Mouse (Mus musculus) heart, embryonic 14.5 days (tissue): ENCODE measurements around the gene Olfr552. TPM values are rescaled to one million over a fixed set of nuclear protein-coding genes. Genes with fewer than 3 reads are reported as not detected.
"Not testable (repeated sequence)": the region's sequence is repeated elsewhere in the genome, so short reads cannot be mapped to it uniquely, and the experiment has no call there.

Experiments used
- ATAC-seq: fragments of 200-750 bp; cut with Nextera tagmentation; 2 replicates; pipeline ENCODE4 v1.8.0; 2017; ENCODE audit warnings: low read depth, moderate TSS enrichment; ENCODE audit not compliant: insufficient number of reproducible peaks, insufficient read depth, low FRiP score
- H3K27ac ChIP-seq, 2 experiments: fragments of 200-500 bp in 1 of 2; fragments of 300-500 bp in 1 of 2; sonication (generic) in 1 of 2; replicated peaks in 1 of 2; 2 replicates each; pipeline ENCODE4 v1.5.1; 2012 to 2014; ENCODE audit warnings: low read depth in 2 of 2, low read length in 2 of 2, control low read depth in 1 of 2, mild to moderate bottlenecking in 1 of 2, mixed read lengths in 1 of 2; ENCODE audit not compliant: control insufficient read depth in 1 of 2, insufficient read depth in 1 of 2
- H3K27me3 ChIP-seq: fragments of 300-500 bp; sonication (generic); 2 replicates; pipeline ENCODE4 v1.6.1; 2014; ENCODE audit warnings: mild to moderate bottlenecking, low read length, control low read depth; ENCODE audit not compliant: control insufficient read depth, insufficient read depth
- H3K36me3 ChIP-seq: fragments of 300-500 bp; sonication (generic); 2 replicates; pipeline ENCODE4 v1.6.1; 2014; ENCODE audit warnings: mild to moderate bottlenecking, control low read depth, low read length, mixed read lengths; ENCODE audit not compliant: control insufficient read depth, insufficient read depth
- H3K4me1 ChIP-seq, 2 experiments: fragments of 200-500 bp in 1 of 2; fragments of 300-500 bp in 1 of 2; sonication (generic) in 1 of 2; 2 replicates each; pipeline ENCODE4 v1.6.1; 2012 to 2014; ENCODE audit warnings: low read length in 2 of 2, control low read depth in 1 of 2, mixed read lengths in 1 of 2; ENCODE audit not compliant: control insufficient read depth in 2 of 2, insufficient read depth in 2 of 2
- H3K4me2 ChIP-seq: fragments of 300-500 bp; sonication (generic); 2 replicates; pipeline ENCODE4 v1.6.1; 2014; ENCODE audit warnings: mild to moderate bottlenecking, low read length
- H3K4me3 ChIP-seq, 2 experiments: fragments of 200-500 bp in 1 of 2; fragments of 300-500 bp in 1 of 2; sonication (generic) in 1 of 2; 2 replicates each; pipeline ENCODE4 v1.5.1; 2012 to 2014; ENCODE audit warnings: low read length in 2 of 2, mild to moderate bottlenecking in 2 of 2, control low read depth in 1 of 2, low read depth in 1 of 2, moderate library complexity in 1 of 2; ENCODE audit not compliant: control insufficient read depth in 1 of 2, insufficient read depth in 1 of 2
- H3K9ac ChIP-seq: fragments of 300-500 bp; sonication (generic); 2 replicates; pipeline ENCODE4 v1.6.1; 2014; ENCODE audit warnings: mild to moderate bottlenecking, low read length
- H3K9me3 ChIP-seq: fragments of 300-500 bp; sonication (generic); 2 replicates; pipeline ENCODE4 v1.6.1; 2016; ENCODE audit warnings: low read length, control low read depth; ENCODE audit not compliant: control insufficient read depth
- WGBS: fragments of 180-500 bp; shearing (Covaris S2); extraction: QIAGEN DNeasy Blood & Tissue Kit; methylation state at CpG from one replicate; pipeline ENCODE4 v1.1.7; 2014; 5-methylcytosine and 5-hydroxymethylcytosine counted together
- polyA plus RNA-seq: library from polyadenylated mRNA; unstranded; fragments of >200 nt; fragmentation: Nextera tagmentation; extraction: Ambion mirVana; gene quantifications from 2 replicates; pipeline ENCODE4 v1.2.1, GENCODE M21; 2014

Olfr552 gene
- polyA plus RNA-seq, 1 experiment from 2014 or later: not detected

- Histone ChIP-seq H3K36me3 (no peaks in the 10 kb centered on the region), H3K4me2 (no peak overlapping the region), H3K9ac (no peak overlapping the region), H3K9me3 (no peaks in the 10 kb centered on the region), H3K27me3 (no peaks in the 10 kb centered on the region), H3K27ac (no peak overlapping the region), H3K4me1 (no peaks in the 10 kb centered on the region), H3K4me3 (no peak overlapping the region)
- WGBS: 62% methylated on average over 6 of the region's 6 CpGs
- ATAC-seq: no peak
Observed at GRCm38 (mm10) chr7:102575998-102576397, 21.6 kb upstream of the Olfr552 start.

- WGBS: 86% methylated on average over 3 of the region's 3 CpGs
- Histone ChIP-seq H3K4me3 (no peak within 1 kb of the TSS), H3K4me1 (no peaks in the 10 kb centered on the region), H3K27ac (no peak within 1 kb of the TSS), H3K27me3 (no peaks in the 10 kb centered on the region), H3K36me3 (no peaks in the 10 kb centered on the region), H3K9me3 (no peaks in the 10 kb centered on the region), H3K9ac (no peak within 1 kb of the TSS), H3K4me2 (no peak within 1 kb of the TSS)
- ATAC-seq: no peak
Observed at GRCm38 (mm10) chr7:102591786-102592185, 5.8 kb upstream of the Olfr552 start, which contains the start of gene Olfr551. Gene Olfr551, minus strand, starts transcription at chr7:102591886.

DNA sequence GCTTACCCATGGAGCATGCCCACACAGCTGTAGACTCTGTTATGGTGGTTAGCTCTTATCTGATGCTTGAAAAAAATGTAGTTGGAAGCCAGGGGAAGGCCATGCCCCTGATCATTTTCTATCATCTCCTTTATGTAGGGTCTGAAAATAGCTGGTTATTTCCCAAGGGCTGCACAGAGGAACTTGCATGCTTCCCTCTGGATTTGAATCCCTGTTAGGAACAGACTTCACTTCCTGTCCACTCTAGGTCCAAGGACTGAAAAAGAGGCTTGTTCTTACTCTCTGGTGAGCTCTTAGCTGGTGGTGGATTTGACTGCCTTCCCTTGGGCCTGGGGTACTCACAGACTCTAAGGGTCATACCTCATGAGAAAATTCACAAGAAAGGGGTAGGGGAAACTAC is 20.5 kb downstream of the Olfr552 start, which contains the start of gene Olfr553:
Gene Olfr553 (minus strand): TSS at position 101 of the 400 bp plus-strand sequence.
- no peaks in the 10 kb centered on the region for H3K4me1 ChIP-seq
- H3K4me2 ChIP-seq: no peak within 1 kb of the TSS
- H3K27me3 ChIP-seq: no peaks in the 10 kb centered on the region
- H3K36me3 ChIP-seq: no peaks in the 10 kb centered on the region
- no peak within 1 kb of the TSS for H3K4me3 ChIP-seq
- no peak for ATAC-seq
- no peak within 1 kb of the TSS for H3K27ac ChIP-seq
- H3K9ac ChIP-seq: no peak within 1 kb of the TSS
- no peaks in the 10 kb centered on the region for H3K9me3 ChIP-seq

DNA sequence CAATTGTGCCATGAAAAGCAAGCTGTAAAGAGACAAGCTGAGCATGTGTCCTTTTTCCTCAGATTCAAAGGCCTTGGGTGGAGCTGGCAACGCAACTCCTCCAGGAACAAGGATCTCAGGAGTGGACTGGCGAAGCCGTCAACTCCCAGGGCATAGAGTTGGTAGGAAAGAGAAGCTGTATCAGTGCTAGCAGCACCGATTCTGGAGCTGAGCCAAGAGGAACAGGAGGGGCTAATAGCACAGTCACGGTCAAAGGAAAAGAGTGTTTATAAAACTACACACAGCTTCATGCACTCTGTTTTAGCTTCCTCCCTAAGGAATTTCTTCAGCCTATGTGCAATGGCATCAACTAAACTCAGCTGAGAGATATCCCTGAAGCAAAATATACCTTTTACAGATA is 22.0 kb downstream of the Olfr552 start:
- no peak overlapping the region for H3K4me3 ChIP-seq
- 44% methylated on average over 5 of the region's 5 CpGs for WGBS
- H3K36me3 ChIP-seq: no peaks in the 10 kb centered on the region
- no peak for ATAC-seq
- H3K4me2 ChIP-seq: no peak overlapping the region
- no peaks in the 10 kb centered on the region for H3K9me3 ChIP-seq
- H3K9ac ChIP-seq: no peak overlapping the region
- no peaks in the 10 kb centered on the region for H3K4me1 ChIP-seq
- H3K27me3 ChIP-seq: no peaks in the 10 kb centered on the region
- no peak overlapping the region for H3K27ac ChIP-seq

- WGBS: 82% methylated on average over 15 of the region's 19 CpGs
- H3K9me3 ChIP-seq, H3K4me1 ChIP-seq, H3K4me3 ChIP-seq, H3K4me2 ChIP-seq, H3K9ac ChIP-seq, H3K27me3 ChIP-seq, H3K36me3 ChIP-seq, ATAC-seq, H3K27ac ChIP-seq: not testable (repeated sequence)
Observed at GRCm38 (mm10) chr7:102620368-102620767, 22.8 kb downstream of the Olfr552 start.

DNA sequence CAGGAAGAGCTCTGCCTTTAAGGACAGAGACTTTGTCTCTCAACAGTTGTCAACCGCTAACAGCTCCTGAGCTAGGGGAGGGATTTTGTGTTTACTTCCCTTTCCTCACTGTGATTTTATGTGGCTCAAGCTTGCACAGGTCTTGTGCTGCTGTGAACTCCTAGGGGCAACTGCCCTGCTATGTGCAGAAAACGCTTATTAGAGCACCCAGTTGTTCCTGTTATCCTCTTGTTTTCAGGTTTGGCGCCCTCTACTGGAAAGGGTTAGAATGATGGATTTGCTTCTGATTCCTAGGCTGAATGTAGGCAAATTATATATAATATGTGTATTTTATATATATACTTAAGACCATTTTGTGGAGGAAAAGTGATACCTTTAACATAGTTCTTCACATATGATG is 39.1 kb downstream of the Olfr552 start:
- Histone ChIP-seq H3K9ac (no peak overlapping the region), H3K4me3 (no peak overlapping the region), H3K4me1 (no peaks in the 10 kb centered on the region), H3K27me3 (no peaks in the 10 kb centered on the region), H3K36me3 (no peaks in the 10 kb centered on the region), H3K9me3 (no peaks in the 10 kb centered on the region), H3K4me2 (no peak overlapping the region), H3K27ac (no peak overlapping the region)
- ATAC-seq: no peak
- 33% methylated on average over 3 of the region's 3 CpGs for WGBS

DNA sequence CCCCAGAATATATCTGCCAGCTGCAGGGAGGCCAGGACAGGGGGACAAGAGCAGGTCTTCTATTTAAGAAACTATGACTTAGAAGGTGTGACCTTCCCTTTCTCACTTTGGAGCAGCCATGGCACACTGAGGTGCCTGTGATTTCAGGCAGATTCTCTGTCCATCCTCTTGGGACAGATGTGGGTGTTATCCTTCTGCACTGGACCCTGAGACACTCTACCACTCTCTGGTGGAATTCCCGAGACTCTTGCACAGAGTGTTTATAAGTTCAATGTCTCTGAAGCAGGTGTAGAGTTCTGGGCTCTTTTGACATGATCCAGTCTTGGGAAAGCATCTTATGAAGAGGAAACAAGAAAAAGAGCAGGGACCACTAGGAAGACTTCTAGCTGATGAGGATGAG is 40.6 kb downstream of the Olfr552 start, which contains the start of gene Olfr554:
Gene Olfr554 (plus strand): TSS at position 301 of the 400 bp plus-strand sequence.
- no peak within 1 kb of the TSS for H3K4me2 ChIP-seq
- no peaks in the 10 kb centered on the region for H3K27me3 ChIP-seq
- no peaks in the 10 kb centered on the region for H3K4me1 ChIP-seq
- H3K27ac ChIP-seq: no peak within 1 kb of the TSS
- 46% methylated on average over 1 of the region's 1 CpGs for WGBS
- no peak within 1 kb of the TSS for H3K4me3 ChIP-seq
- H3K9me3 ChIP-seq: no peaks in the 10 kb centered on the region
- no peak within 1 kb of the TSS for H3K9ac ChIP-seq
- no peaks in the 10 kb centered on the region for H3K36me3 ChIP-seq
- no peak for ATAC-seq

DNA sequence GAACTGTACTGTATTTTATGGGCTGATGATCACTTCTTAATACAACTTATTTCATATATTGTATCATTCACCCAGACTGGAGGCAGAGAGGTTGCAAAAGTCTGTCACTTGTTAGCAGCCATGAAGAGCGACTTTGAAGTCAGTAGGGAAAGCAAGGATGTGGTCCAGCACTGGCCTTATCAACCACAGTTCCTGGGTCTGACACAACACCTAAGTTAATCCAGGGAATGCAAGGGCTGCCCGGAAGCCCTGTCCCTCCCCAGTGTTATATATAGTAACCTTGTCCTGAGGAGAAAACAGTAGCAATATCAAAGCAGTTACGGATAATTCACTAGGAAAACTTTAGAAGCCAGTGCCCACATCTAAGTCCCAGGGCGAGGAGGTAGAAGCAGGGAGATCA is 47.4 kb downstream of the Olfr552 start:
- H3K9ac ChIP-seq, H3K4me3 ChIP-seq, H3K36me3 ChIP-seq, ATAC-seq, H3K9me3 ChIP-seq, H3K27me3 ChIP-seq, H3K4me2 ChIP-seq, H3K4me1 ChIP-seq, H3K27ac ChIP-seq: not testable (repeated sequence)
- 35% methylated on average over 3 of the region's 4 CpGs for WGBS
